Mouse (Mus musculus): ENCODE measurements around the gene Aox2. TPM values are rescaled to one million over a fixed set of nuclear protein-coding genes. Genes with fewer than 3 reads are reported as not detected.
"Not testable (repeated sequence)": the region's sequence is repeated elsewhere in the genome, so short reads cannot be mapped to it uniquely, and the experiment has no call there.

The Aox2 gene
- total RNA-seq, 2 experiments from 2014 or later = not detected

DNA sequence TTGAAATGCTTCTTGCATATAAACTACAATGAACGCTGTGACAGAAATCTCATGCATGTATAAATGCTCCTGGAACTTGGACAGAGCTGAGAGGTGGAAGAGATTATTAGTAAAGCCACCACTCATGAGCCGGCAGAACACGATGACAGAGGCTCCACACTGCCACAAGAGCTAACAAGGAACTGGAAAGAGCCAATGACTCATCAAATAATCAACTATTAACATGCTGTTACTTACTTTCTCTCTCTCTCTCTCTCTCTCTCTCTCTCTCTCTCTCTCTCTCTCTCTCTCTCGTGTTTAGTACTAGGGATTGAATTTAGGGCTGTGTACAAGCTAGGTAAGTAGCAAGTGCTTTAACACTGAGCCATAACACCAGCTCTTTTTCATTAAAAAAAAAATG lies 65.7 kb downstream of the Aox2 start:
- no peak for DNase-seq (ENCODE audit: low spot score in 2 of 2)

DNA sequence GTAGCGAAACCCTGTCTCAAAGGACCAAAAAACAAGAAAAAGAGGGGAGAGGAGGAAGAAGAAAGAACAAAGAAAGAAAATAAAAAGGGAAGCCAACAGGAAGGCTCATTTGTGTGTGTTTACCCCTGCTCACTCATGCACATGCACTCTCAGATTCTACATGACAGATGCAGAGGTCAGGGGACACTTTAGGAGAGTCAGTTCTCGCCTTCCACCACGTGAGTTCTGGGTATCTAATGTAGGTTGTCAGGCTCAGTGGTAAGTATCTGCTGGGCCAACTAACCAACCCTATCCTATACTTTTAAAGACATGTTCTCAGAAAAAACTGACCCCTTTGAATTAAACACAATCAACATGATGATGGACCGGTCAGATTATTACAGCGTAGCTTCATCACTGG lies 66.4 kb downstream of the Aox2 start:
- DNase-seq (ENCODE audit: low spot score in 2 of 2) = no peak

GRCm38 (mm10) chr1:58346159-58346558 lies 68.0 kb downstream of the Aox2 start:
- DNase-seq (ENCODE audit: low spot score in 2 of 2) = no peak

GRCm38 (mm10) chr1:58348712-58349111 lies 70.6 kb downstream of the Aox2 start:
- DNase-seq (ENCODE audit: low spot score in 2 of 2) = no peak

DNA sequence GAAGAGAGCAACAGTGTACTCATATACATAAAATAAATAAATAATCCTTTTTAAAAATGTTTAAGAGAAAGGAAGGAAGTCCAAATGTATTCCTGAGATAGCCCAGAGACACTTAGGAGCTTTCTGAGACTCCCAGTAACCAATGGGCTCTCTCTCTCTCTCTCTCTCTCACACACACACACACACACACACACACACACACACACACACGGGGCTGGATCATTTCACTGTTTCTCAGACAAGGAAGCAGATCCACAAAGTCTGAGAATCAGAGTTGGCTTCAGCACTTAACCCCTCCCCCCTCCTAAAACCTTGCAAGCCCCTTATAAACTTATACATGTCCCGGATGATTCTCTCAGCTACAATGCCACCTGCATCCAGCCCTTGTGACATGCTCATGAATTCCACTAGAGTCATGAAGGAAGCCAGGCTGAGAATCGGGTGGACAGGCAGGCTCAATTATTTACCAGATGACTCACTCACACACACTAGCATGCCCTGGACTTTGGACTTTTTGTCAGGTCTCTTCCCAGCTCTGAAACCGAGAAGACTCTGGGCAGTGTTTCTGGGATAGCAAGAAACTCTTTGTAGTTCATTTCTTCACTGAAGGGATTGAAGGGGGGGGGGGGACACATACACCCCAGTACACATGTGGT lies 75.2 kb downstream of the Aox2 start:
- DNase-seq (ENCODE audit: low spot score in 2 of 2) = no peak

GRCm38 (mm10) chr1:58358958-58359901 lies 81.1 kb downstream of the Aox2 start:
- peak; percentile 51 to 67 for DNase-seq (ENCODE audit: low spot score in 2 of 2)

GRCm38 (mm10) chr1:58362296-58362695 lies 84.2 kb downstream of the Aox2 start:
- no peak for DNase-seq (ENCODE audit: low spot score in 2 of 2)

DNA sequence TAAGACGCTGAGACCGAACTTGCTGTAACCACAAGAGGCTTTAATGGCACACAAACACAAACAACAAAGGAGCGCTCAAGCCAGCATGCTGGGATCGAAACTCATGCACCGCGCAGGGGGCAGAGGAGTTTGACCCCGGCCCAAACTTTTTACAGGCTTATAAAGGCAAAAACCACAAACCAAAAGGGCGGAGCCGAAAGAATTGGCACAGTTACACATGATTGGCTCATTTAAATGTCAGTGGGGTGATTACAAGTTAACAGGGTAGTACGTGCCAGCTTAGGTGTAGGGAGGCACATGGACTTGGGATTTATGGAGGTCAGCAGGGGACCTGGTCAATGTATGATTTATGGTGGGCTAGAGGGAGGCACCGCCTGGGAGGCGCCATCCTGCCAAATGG lies 86.4 kb downstream of the Aox2 start:
- DNase-seq (ENCODE audit: low spot score in 2 of 2) = no peak

GRCm38 (mm10) chr1:58365829-58366228 lies 87.7 kb downstream of the Aox2 start:
- DNase-seq (ENCODE audit: low spot score in 2 of 2) = no peak

DNA sequence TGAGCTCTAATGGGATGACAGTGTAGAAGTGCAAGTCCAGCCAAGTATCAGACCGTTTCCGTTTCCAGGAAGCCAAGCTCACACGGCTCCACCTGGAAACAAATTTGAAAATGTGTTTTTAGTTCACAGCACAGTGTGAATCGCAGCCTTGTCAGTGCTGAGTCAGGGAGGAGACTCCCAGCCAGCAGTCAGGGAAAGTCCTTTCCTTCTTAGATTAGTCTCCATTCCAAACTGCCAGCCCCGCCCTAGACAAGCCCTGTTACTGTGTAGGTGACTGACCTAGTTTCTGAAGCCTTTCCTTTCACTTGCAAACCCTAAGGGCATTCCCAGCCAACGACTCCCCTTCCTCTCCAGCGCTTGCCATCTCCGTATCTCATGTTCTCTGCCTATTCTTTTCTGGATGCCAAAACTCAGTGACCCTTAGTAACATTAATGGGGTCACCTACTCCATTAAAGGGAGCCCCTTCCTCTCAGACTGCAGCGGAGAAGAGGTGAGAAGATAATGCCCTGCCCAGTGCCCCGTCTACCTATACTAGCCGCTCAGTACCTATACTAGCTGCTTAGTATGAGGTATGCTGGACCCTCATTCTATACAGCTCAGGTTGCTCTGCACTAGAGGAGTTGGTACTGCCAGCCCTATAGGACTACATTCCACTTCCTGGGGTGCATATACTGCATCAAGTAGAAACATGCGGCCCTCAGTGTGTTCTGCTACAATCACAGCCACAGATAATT lies 88.8 kb downstream of the Aox2 start:
- no peak for DNase-seq (ENCODE audit: low spot score in 2 of 2)

DNA sequence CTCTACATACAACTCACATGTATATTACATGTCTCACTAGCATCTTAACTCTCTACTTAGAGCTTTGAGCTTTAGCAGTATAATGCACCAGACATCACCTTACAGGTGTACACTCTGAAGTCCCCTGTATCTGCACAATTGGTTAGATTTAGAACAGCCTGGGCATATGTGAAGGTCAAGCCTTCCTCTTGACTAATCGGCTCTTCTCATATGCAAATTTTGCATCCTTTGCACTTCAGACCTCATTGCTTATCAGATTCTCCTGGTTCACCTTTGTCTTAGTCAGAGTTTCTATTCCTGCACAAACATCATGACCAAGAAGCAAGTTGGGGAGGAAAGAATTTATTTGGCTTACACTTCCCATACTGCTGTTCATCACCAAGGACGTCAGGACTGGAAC lies 91.6 kb downstream of the Aox2 start:
- DNase-seq (ENCODE audit: low spot score in 2 of 2) = no peak

GRCm38 (mm10) chr1:58374266-58374665 lies 96.1 kb downstream of the Aox2 start:
- not testable (repeated sequence) for DNase-seq (ENCODE audit: low spot score in 2 of 2)

GRCm38 (mm10) chr1:58375574-58376147 lies 97.5 kb downstream of the Aox2 start:
- DNase-seq (ENCODE audit: low spot score in 2 of 2) = no peak

DNA sequence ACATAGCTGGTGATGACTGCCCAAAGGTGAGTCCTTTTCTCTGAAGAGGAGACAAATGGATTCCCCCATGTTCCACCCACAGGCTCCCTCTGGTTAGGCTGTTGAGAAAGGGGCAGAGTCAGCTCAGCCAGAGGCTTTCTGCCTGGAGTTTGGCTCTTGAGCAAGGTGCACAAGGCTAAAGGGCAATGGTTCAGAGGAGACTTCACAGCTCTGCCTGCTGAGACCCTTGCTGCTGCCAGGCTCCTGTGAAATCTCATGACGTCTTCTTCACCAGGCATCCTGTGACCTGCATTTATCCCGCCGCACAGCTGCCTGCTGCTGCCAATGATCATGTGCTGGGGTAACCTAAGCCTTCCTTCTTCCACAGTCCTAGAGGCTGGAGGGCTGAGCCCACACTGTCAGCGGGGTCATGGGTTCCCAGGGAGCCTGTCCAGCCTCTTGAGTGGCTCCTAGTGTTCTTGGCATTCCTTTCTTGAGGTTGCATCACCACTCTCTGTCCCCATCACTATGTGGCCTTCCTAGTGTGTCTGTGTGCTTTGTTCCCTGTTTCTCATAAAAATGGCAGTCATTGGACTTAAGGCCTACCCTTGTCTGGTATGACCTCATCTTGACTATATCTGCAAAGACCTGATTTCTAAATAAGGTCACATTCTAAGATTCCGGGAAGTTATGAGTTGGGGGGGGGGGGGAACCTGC lies 104.6 kb downstream of the Aox2 start:
- DNase-seq (ENCODE audit: low spot score in 2 of 2) = no peak

- no peak for DNase-seq (ENCODE audit: low spot score in 2 of 2)
Observed at GRCm38 (mm10) chr1:58391421-58392267, 113.5 kb downstream of the Aox2 start.

DNA sequence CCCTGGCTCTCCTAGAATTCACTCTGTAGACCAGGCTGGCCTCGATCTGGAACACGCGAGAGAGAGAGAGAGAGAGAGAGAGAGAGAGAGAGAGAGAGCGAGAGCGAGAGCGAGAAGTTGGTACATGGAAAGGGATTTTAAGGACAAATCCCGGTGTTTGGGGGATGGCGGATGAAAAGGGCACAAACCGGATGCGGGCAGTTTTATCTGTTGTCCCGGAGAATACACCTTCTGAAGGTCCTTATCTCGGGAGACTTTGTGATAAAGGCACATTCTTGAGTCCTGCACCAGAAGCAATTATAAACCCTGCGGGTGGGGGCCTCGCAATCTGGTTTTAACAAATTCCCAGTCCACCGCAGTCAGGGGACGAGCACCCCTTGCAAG lies 114.1 kb downstream of the Aox2 start:
- no peak for DNase-seq (ENCODE audit: low spot score in 2 of 2)

- peak; percentile 88 to 94 for DNase-seq (ENCODE audit: low spot score in 2 of 2)
Observed at GRCm38 (mm10) chr1:58392652-58393283, 114.6 kb downstream of the Aox2 start, which contains the start of gene Bzw1. Gene Bzw1 (plus strand): TSS chr1:58392898.

GRCm38 (mm10) chr1:58393284-58394195 lies 115.4 kb downstream of the Aox2 start:
- peak in 1 of 2 experiments; percentile 44 for DNase-seq (ENCODE audit: low spot score in 2 of 2)
